Mouse (Mus musculus) ovary, adult 2 months (tissue): ENCODE results near the gene Yipf1. TPM values are rescaled to one million over a fixed set of nuclear protein-coding genes. Genes with fewer than 3 reads are reported as not detected.

Experiments used
- polyA plus RNA-seq: library from polyadenylated mRNA; depleted of rRNA; stranded (reverse); fragments of >200 nt; gene quantifications from 2 replicates; pipeline ENCODE4 v1.2.3, GENCODE M21; 2012; rRNA removed

The Yipf1 gene
- polyA plus RNA-seq, result 34.4 and 50.2 TPM in 2 replicates

GRCm38 (mm10) chr4:107313690-107314478, at the start of gene Yipf1:
Gene Yipf1, plus strand, starts transcription at chr4:107314363.

GRCm38 (mm10) chr4:107306966-107307365, 7.2 kb upstream of the Yipf1 start, which contains the start of gene Dio1:
Gene Dio1, minus strand, starts transcription at chr4:107307169.

GRCm38 (mm10) chr4:107367567-107368314, 53.6 kb downstream of the Yipf1 start, which contains the start of gene Ndc1:
Gene Ndc1, plus strand, starts transcription at chr4:107367784.

Other genes with a start within 250 kb of the Yipf1 start
- gene Mrpl37, start 247.5 kb upstream of the Yipf1 start, polyA plus RNA-seq, result 64.6 and 92.3 TPM in 2 replicates
- gene Cyb5rl, start 247.4 kb upstream of the Yipf1 start, polyA plus RNA-seq, result 8.9 and 9.4 TPM in 2 replicates
- gene Cdcp2, start 217.5 kb upstream of the Yipf1 start, polyA plus RNA-seq, result 0.09 TPM in 1 of 2 replicates, not detected in the other
- gene Tmem59, start 136.0 kb upstream of the Yipf1 start, polyA plus RNA-seq, result 236 and 333 TPM in 2 replicates
- 4.5 and 5.5 TPM in 2 replicates for gene Tceanc2, start 135.2 kb upstream of the Yipf1 start, polyA plus RNA-seq
- 44.9 and 46.0 TPM in 2 replicates for gene Ldlrad1, start 105.2 kb upstream of the Yipf1 start, polyA plus RNA-seq
- gene Lrrc42, start 60.8 kb upstream of the Yipf1 start, polyA plus RNA-seq, result 17.3 and 20.4 TPM in 2 replicates
- 0.61 and 1.7 TPM in 2 replicates for gene Hspb11, start 60.8 kb upstream of the Yipf1 start, polyA plus RNA-seq
- gene Dio1, start 7.2 kb upstream of the Yipf1 start, polyA plus RNA-seq, result 2.0 TPM in 2 replicates
- 17.3 and 41.1 TPM in 2 replicates for gene Ndc1, start 53.4 kb downstream of the Yipf1 start, polyA plus RNA-seq
- gene Glis1, start 120.2 kb downstream of the Yipf1 start, polyA plus RNA-seq, result 5.5 and 6.4 TPM in 2 replicates